Mouse (Mus musculus): ENCODE results near the gene Skint10.
A peak's percentile ranks its signal among the peaks of the same experiment; 100 is the strongest.

Gene Skint10

GRCm38 (mm10) chr4:112774766-112775165 lies at the start of gene Skint10:
Gene Skint10 (minus strand): TSS chr4:112774866.
- DNase-seq (ENCODE audit: low spot score) = no peak

GRCm38 (mm10) chr4:112790646-112791045 lies 16.0 kb upstream of the Skint10 start:
- peak; percentile 42 for DNase-seq (ENCODE audit: low spot score)
